Mouse (Mus musculus): ENCODE results near the gene Atp5j.

The Atp5j gene

GRCm38 (mm10) chr16:84835441-84835822 lies at the start of gene Atp5j:
Gene Atp5j, minus strand, starts transcription at chr16:84835625.
- peak; percentile 80 for DNase-seq

GRCm38 (mm10) chr16:84884572-84884971 lies 49.1 kb upstream of the Atp5j start:
- no peak for DNase-seq

- no peak for DNase-seq
Observed at GRCm38 (mm10) chr16:84881754-84882321, 46.4 kb upstream of the Atp5j start.

- DNase-seq, result no peak
Observed at GRCm38 (mm10) chr16:84881168-84881567, 45.7 kb upstream of the Atp5j start.

GRCm38 (mm10) chr16:84879146-84879545 lies 43.7 kb upstream of the Atp5j start:
- peak; percentile 57 for DNase-seq

- no peak for DNase-seq
Observed at GRCm38 (mm10) chr16:84876082-84876481, 40.7 kb upstream of the Atp5j start.

GRCm38 (mm10) chr16:84875718-84876035 lies 40.3 kb upstream of the Atp5j start:
- no peak for DNase-seq

- no peak for DNase-seq
Observed at GRCm38 (mm10) chr16:84875012-84875717, 39.7 kb upstream of the Atp5j start.

GRCm38 (mm10) chr16:84873805-84874204 lies 38.4 kb upstream of the Atp5j start:
- DNase-seq, result no peak

- no peak for DNase-seq
Observed at GRCm38 (mm10) chr16:84864656-84865055, 29.2 kb upstream of the Atp5j start.

- DNase-seq, result no peak
Observed at GRCm38 (mm10) chr16:84853492-84853891, 18.1 kb upstream of the Atp5j start.

GRCm38 (mm10) chr16:84838576-84838975 lies 3.2 kb upstream of the Atp5j start:
- DNase-seq, result no peak

GRCm38 (mm10) chr16:84835823-84836743 lies 658 bp upstream of the Atp5j start:
- peak; percentile 77 for DNase-seq

GRCm38 (mm10) chr16:84834745-84835440 lies 532 bp downstream of the Atp5j start, which contains the start of gene Gabpa:
Gene Gabpa, plus strand, starts transcription at chr16:84834925.
- peak; percentile 92 for DNase-seq

GRCm38 (mm10) chr16:84834344-84834743 lies 1.1 kb downstream of the Atp5j start:
- DNase-seq, result no peak

GRCm38 (mm10) chr16:84832736-84833135 lies 2.7 kb downstream of the Atp5j start:
- DNase-seq, result no peak

- no peak for DNase-seq
Observed at GRCm38 (mm10) chr16:84831696-84832095, 3.7 kb downstream of the Atp5j start.

GRCm38 (mm10) chr16:84825009-84825408 lies 10.4 kb downstream of the Atp5j start:
- DNase-seq, result no peak

GRCm38 (mm10) chr16:84817423-84817822 lies 18.0 kb downstream of the Atp5j start:
- no peak for DNase-seq

- DNase-seq, result no peak
Observed at GRCm38 (mm10) chr16:84814511-84814910, 20.9 kb downstream of the Atp5j start.

GRCm38 (mm10) chr16:84813852-84814251 lies 21.6 kb downstream of the Atp5j start:
- no peak for DNase-seq

- DNase-seq, result no peak
Observed at GRCm38 (mm10) chr16:84810254-84810653, 25.2 kb downstream of the Atp5j start.

GRCm38 (mm10) chr16:84807874-84808273 lies 27.6 kb downstream of the Atp5j start:
- no peak for DNase-seq

Data from liver (tissue).